Mouse (Mus musculus): ENCODE measurements around the gene Prdx2. TPM values are rescaled to one million over a fixed set of nuclear protein-coding genes. Genes with fewer than 3 reads are reported as not detected.

The Prdx2 gene
- total RNA-seq, 4 experiments from 2014 or later: 328 to 384 (median 347) TPM

- DNase-seq (ENCODE audit: low spot score in 2 of 2): peak; percentile 64 to 71
Observed at GRCm38 (mm10) chr8:84977435-84978247, 8.3 kb downstream of the Prdx2 start.

- DNase-seq (ENCODE audit: low spot score in 2 of 2): peak; percentile 97
Observed at GRCm38 (mm10) chr8:84978248-84978940, 9.0 kb downstream of the Prdx2 start, which contains the start of gene Junb. TSS of gene Junb (minus strand) at chr8:84978718.

- peak; percentile 77 to 94 for DNase-seq (ENCODE audit: low spot score in 2 of 2)
Observed at GRCm38 (mm10) chr8:84979599-84980421, 10.4 kb downstream of the Prdx2 start.

- peak in 1 of 2 experiments; percentile 68 for DNase-seq (ENCODE audit: low spot score in 2 of 2)
Observed at GRCm38 (mm10) chr8:84980622-84981358, 11.4 kb downstream of the Prdx2 start.

- DNase-seq (ENCODE audit: low spot score in 2 of 2): no peak
Observed at GRCm38 (mm10) chr8:84981644-84982498, 12.5 kb downstream of the Prdx2 start.

- no peak for DNase-seq (ENCODE audit: low spot score in 2 of 2)
Observed at GRCm38 (mm10) chr8:84982499-84983011, 13.2 kb downstream of the Prdx2 start.

GRCm38 (mm10) chr8:84984294-84985048 lies 15.1 kb downstream of the Prdx2 start:
- DNase-seq (ENCODE audit: low spot score in 2 of 2): no peak

GRCm38 (mm10) chr8:84985049-84985683 lies 15.8 kb downstream of the Prdx2 start:
- peak in 1 of 2 experiments; percentile 54 for DNase-seq (ENCODE audit: low spot score in 2 of 2)

- DNase-seq (ENCODE audit: low spot score in 2 of 2): peak; percentile 88 to 96
Observed at GRCm38 (mm10) chr8:84985684-84986378, 16.4 kb downstream of the Prdx2 start.

GRCm38 (mm10) chr8:84986379-84986945 lies 17.1 kb downstream of the Prdx2 start:
- DNase-seq (ENCODE audit: low spot score in 2 of 2): no peak

- no peak for DNase-seq (ENCODE audit: low spot score in 2 of 2)
Observed at GRCm38 (mm10) chr8:84987388-84987787, 18.0 kb downstream of the Prdx2 start.

GRCm38 (mm10) chr8:84987903-84988302 lies 18.5 kb downstream of the Prdx2 start:
- DNase-seq (ENCODE audit: low spot score in 2 of 2): no peak

- no peak for DNase-seq (ENCODE audit: low spot score in 2 of 2)
Observed at GRCm38 (mm10) chr8:84989311-84989731, 19.9 kb downstream of the Prdx2 start.

- DNase-seq (ENCODE audit: low spot score in 2 of 2): peak; percentile 75 to 80
Observed at GRCm38 (mm10) chr8:84989810-84990209, 20.4 kb downstream of the Prdx2 start.

GRCm38 (mm10) chr8:84990349-84990748 lies 21.0 kb downstream of the Prdx2 start, which contains the start of gene Hook2:
TSS of gene Hook2 (plus strand) at chr8:84990603.
- peak; percentile 92 to 95 for DNase-seq (ENCODE audit: low spot score in 2 of 2)

GRCm38 (mm10) chr8:84990836-84991235 lies 21.4 kb downstream of the Prdx2 start:
- DNase-seq (ENCODE audit: low spot score in 2 of 2): peak in 1 of 2 experiments; percentile 69

GRCm38 (mm10) chr8:84994375-84994774 lies 25.0 kb downstream of the Prdx2 start:
- no peak for DNase-seq (ENCODE audit: low spot score in 2 of 2)

Measured in left cerebral cortex, adult 8-10 months (tissue).